Mouse (Mus musculus): ENCODE measurements around the gene Zfp57.

Zfp57 gene

GRCm38 (mm10) chr17:37044651-37045244 lies 43.8 kb downstream of the Zfp57 start:
- in situ Hi-C loops (cut with MboI; ENCODE audit: low sequenced_read_pairs) = no loop called here

- in situ Hi-C loops (cut with MboI; ENCODE audit: low sequenced_read_pairs) = no loop called here
Observed at GRCm38 (mm10) chr17:37045611-37046311, 44.8 kb downstream of the Zfp57 start, which contains the start of gene Gabbr1. Gene Gabbr1 (plus strand): TSS chr17:37045966.

GRCm38 (mm10) chr17:37046312-37047112 lies 45.5 kb downstream of the Zfp57 start:
- in situ Hi-C loops (cut with MboI; ENCODE audit: low sequenced_read_pairs) = no loop called here

GRCm38 (mm10) chr17:37047332-37047976 lies 46.5 kb downstream of the Zfp57 start:
- in situ Hi-C loops (cut with MboI; ENCODE audit: low sequenced_read_pairs) = no loop called here

- in situ Hi-C loops (cut with MboI; ENCODE audit: low sequenced_read_pairs) = no loop called here
Observed at GRCm38 (mm10) chr17:37047981-37048380, 47.0 kb downstream of the Zfp57 start.

GRCm38 (mm10) chr17:37048383-37048782 lies 47.4 kb downstream of the Zfp57 start:
- in situ Hi-C loops (cut with MboI; ENCODE audit: low sequenced_read_pairs) = no loop called here

GRCm38 (mm10) chr17:37049570-37050310 lies 48.8 kb downstream of the Zfp57 start:
- in situ Hi-C loops (cut with MboI; ENCODE audit: low sequenced_read_pairs) = no loop called here

GRCm38 (mm10) chr17:37050399-37050798 lies 49.4 kb downstream of the Zfp57 start:
- in situ Hi-C loops (cut with MboI; ENCODE audit: low sequenced_read_pairs) = no loop called here

- in situ Hi-C loops (cut with MboI; ENCODE audit: low sequenced_read_pairs) = no loop called here
Observed at GRCm38 (mm10) chr17:37050876-37051275, 49.9 kb downstream of the Zfp57 start.

- in situ Hi-C loops (cut with MboI; ENCODE audit: low sequenced_read_pairs) = no loop called here
Observed at GRCm38 (mm10) chr17:37051745-37052144, 50.8 kb downstream of the Zfp57 start.

- in situ Hi-C loops (cut with MboI; ENCODE audit: low sequenced_read_pairs) = no loop called here
Observed at GRCm38 (mm10) chr17:37056957-37057356, 56.0 kb downstream of the Zfp57 start.

All from CH12F3 (cell line).